Mouse (Mus musculus): Measurements from ENCODE around the gene Clpp. TPM values are rescaled to one million over a fixed set of nuclear protein-coding genes. Genes with fewer than 3 reads are reported as not detected.

The Clpp gene
- polyA plus RNA-seq, 1 experiment, result 154 TPM

DNA sequence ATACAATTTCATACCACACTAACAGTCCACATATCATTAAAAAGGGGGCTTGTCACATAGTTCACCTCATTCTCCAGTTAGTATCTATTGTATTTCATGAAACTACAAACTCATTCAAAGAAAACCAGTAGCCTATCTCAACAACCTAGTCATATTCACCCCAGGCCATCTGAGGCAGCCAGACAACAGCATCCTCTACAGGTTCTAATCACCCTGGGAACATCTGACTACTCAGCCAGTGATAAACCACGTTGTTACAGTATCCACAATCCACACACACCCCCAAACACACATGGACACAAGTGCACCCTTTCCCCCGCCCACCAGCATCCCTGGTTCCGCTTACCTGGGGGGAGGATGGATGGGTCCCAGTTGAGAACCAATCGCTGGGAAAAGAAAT, 37.4 kb downstream of the Clpp start:
- Histone ChIP-seq H3K4me2 (ENCODE audit: low read depth) (no peak overlapping the region), H3K79me2 (ENCODE audit: control insufficient read depth, insufficient read depth) (peaks cover 42% of the 10 kb centered on the region), H3K27me3 (ENCODE audit: control insufficient read depth, insufficient read depth, insufficient read length) (no peaks in the 10 kb centered on the region), H3ac (ENCODE audit: control insufficient read depth, insufficient read length) (no peak overlapping the region), H3K36me3 (ENCODE audit: control insufficient read depth, insufficient read depth) (peaks cover 20% of the 10 kb centered on the region), H3K4me3 (no peak overlapping the region)
- TF ChIP-seq SRF (IDR thresholded peaks at IDR 0.05; ENCODE audit: control insufficient read depth, insufficient read length, low read depth) (no peak), USF1 (IDR thresholded peaks at IDR 0.05; ENCODE audit: low read depth) (no peak), POLR2AphosphoS2 (IDR thresholded peaks at IDR 0.05; ENCODE audit: insufficient read length, low read depth) (no peak), MAX (IDR thresholded peaks at IDR 0.05; ENCODE audit: low read depth) (no peak), E2F4 (IDR thresholded peaks at IDR 0.05; ENCODE audit: insufficient read depth) (no peak), CEBPB (IDR thresholded peaks at IDR 0.05; ENCODE audit: insufficient read depth, poor library complexity, severe bottlenecking) (no peak), MYOG (IDR thresholded peaks at IDR 0.05; ENCODE audit: control insufficient read depth in 1 of 3, insufficient read depth in 1 of 3, insufficient read length in 2 of 3, low read depth in 2 of 3) (no peak), REST (IDR thresholded peaks at IDR 0.05; ENCODE audit: insufficient read depth, insufficient read length) (no peak), MYOD1 (IDR thresholded peaks at IDR 0.05; ENCODE audit: control insufficient read depth in 1 of 3, insufficient read length in 2 of 3, low read depth in 2 of 3) (no peak), POLR2A (IDR thresholded peaks at IDR 0.05; ENCODE audit: insufficient read length, low read depth) (no peak), TCF12 (IDR thresholded peaks at IDR 0.05; ENCODE audit: insufficient read depth, poor library complexity, severe bottlenecking) (no peak), TCF3 (IDR thresholded peaks at IDR 0.05; ENCODE audit: insufficient read length, low read depth) (no peak)

DNA sequence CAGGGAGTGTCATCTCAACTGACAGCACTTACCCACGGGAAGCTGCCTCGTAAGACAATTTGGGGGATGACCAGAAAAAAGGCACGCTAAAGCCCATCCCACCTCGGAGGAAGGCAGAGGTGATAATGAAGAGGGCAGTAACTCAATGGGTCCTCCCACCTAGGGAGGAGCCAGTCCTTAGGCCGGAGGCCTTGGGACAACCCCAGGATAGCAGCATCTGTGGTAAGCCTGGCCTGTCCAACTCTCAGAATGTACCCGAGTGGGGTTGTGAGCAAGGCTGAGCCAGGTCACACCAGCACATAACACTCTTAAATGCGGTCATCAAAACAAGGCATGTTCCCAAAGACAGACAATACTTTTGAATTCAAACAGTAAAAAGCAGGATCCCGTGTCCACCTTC, 39.6 kb downstream of the Clpp start:
- Histone ChIP-seq H3K36me3 (ENCODE audit: control insufficient read depth, insufficient read depth) (peaks cover 20% of the 10 kb centered on the region), H3K4me2 (ENCODE audit: low read depth) (peak overlapping the region; percentile 95), H3ac (ENCODE audit: control insufficient read depth, insufficient read length) (no peak overlapping the region), H3K79me2 (ENCODE audit: control insufficient read depth, insufficient read depth) (peaks cover 42% of the 10 kb centered on the region), H3K4me3 (peak overlapping the region; percentile 68), H3K27me3 (ENCODE audit: control insufficient read depth, insufficient read depth, insufficient read length) (no peaks in the 10 kb centered on the region)
- no peak for TF ChIP-seq TCF12 (IDR thresholded peaks at IDR 0.05; ENCODE audit: insufficient read depth, poor library complexity, severe bottlenecking)
- peak; percentile 14 for TF ChIP-seq POLR2A (IDR thresholded peaks at IDR 0.05; ENCODE audit: insufficient read length, low read depth)

DNA sequence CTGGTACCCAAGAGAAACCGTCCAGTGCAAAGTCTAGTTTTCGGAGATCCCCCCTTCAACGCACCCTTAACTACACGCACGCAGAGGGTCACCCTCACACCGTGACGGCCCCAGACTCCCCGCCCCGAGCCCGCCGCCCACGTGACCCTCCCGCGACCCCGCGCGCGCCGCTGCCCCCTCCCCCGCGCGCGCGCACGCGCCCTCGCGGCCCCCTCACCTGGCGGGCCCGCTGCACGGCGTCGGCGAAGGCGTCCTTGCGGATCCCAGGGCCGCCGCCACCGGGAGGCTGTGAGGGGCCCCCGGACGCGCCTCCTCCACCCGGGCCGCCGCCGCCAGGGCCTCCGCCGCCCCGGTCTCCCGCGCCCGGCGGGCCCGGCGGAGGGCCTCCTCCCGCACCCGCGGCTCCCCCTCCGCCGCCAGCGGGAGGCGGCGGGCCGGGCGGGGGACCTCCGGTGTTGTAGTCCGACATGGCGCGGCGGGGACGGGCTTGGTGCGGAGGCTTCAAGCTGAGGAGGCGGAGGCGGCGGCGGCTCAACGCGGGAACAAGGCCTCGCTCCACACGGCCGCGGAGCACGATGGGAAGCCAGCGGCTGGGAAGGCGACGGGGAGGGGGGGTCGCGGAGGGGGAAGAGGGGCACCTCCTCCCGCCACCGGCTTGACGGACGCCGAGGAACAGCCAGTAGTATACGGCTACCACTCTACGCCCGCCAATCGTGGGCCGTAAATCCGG, 41.0 kb downstream of the Clpp start, which contains the start of gene Khsrp:
Gene Khsrp, minus strand, starts transcription at position 592 of the 730 bp plus-strand sequence.
- Histone ChIP-seq H3K4me3 (peak within 1 kb of the TSS; percentile 68), H3K79me2 (ENCODE audit: control insufficient read depth, insufficient read depth) (peaks cover 42% of the 10 kb centered on the region), H3K36me3 (ENCODE audit: control insufficient read depth, insufficient read depth) (peaks cover 9% of the 10 kb centered on the region), H3K4me2 (ENCODE audit: low read depth) (peak within 1 kb of the TSS; percentile 95), H3ac (ENCODE audit: control insufficient read depth, insufficient read length) (peak within 1 kb of the TSS; percentile 63), H3K27me3 (ENCODE audit: control insufficient read depth, insufficient read depth, insufficient read length) (no peaks in the 10 kb centered on the region)
- TF ChIP-seq TCF12 (IDR thresholded peaks at IDR 0.05; ENCODE audit: insufficient read depth, poor library complexity, severe bottlenecking) (no peak), USF1 (IDR thresholded peaks at IDR 0.05; ENCODE audit: low read depth) (peak; percentile 7), CEBPB (IDR thresholded peaks at IDR 0.05; ENCODE audit: insufficient read depth, poor library complexity, severe bottlenecking) (no peak), TCF3 (IDR thresholded peaks at IDR 0.05; ENCODE audit: insufficient read length, low read depth) (no peak), POLR2A (IDR thresholded peaks at IDR 0.05; ENCODE audit: insufficient read length, low read depth) (peak; percentile 93), MYOG (IDR thresholded peaks at IDR 0.05; ENCODE audit: control insufficient read depth in 1 of 3, insufficient read depth in 1 of 3, insufficient read length in 2 of 3, low read depth in 2 of 3) (peak in 1 of 3 experiments; percentile 5), REST (IDR thresholded peaks at IDR 0.05; ENCODE audit: insufficient read depth, insufficient read length) (peak; percentile 3), MYOD1 (IDR thresholded peaks at IDR 0.05; ENCODE audit: control insufficient read depth in 1 of 3, insufficient read length in 2 of 3, low read depth in 2 of 3) (peak in 1 of 3 experiments; percentile 10), SRF (IDR thresholded peaks at IDR 0.05; ENCODE audit: control insufficient read depth, insufficient read length, low read depth) (peak; percentile 15), MAX (IDR thresholded peaks at IDR 0.05; ENCODE audit: low read depth) (no peak), E2F4 (IDR thresholded peaks at IDR 0.05; ENCODE audit: insufficient read depth) (no peak), POLR2AphosphoS2 (IDR thresholded peaks at IDR 0.05; ENCODE audit: insufficient read length, low read depth) (peak; percentile 81)

DNA sequence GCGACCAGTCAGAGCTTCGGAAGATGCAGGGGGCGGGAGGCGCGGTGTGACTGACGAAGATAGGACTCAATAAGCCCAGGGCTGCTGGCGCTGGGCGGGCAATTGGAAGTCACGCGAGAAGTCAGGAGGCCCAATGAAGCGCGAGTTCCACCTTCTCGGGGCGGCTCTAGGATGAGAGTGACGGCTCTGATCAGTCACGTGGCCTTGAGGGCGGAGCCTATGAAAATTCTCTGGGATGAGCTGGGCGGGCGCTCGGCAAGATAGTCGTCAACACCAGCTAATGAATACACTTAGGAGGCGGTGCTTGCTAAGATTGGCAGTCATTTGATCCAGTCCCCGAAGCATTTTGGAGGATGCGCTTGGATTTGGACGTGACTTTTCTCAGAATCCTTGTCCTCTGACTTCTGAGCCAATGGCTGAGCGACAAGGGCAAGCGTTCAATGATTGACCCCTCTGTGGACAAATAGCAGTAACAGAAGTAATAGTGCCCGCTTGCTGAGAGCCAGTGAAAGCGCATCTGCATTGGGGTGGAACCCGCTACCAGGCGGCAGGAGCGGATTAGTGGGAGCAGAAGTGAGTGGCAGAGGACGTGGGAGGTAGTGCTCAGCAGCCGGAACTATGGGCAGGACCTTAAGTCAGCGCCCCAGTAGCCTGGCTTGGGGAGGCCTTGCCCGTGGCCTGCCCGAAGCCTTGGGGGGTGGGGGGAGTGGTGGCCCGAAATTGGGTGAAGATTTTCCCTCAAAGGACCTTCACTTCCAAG, 41.7 kb downstream of the Clpp start:
- Histone ChIP-seq H3K36me3 (ENCODE audit: control insufficient read depth, insufficient read depth) (peaks cover 9% of the 10 kb centered on the region), H3K27me3 (ENCODE audit: control insufficient read depth, insufficient read depth, insufficient read length) (no peaks in the 10 kb centered on the region), H3K4me2 (ENCODE audit: low read depth) (peak overlapping the region; percentile 89), H3ac (ENCODE audit: control insufficient read depth, insufficient read length) (peak overlapping the region; percentile 63), H3K79me2 (ENCODE audit: control insufficient read depth, insufficient read depth) (peaks cover 40% of the 10 kb centered on the region), H3K4me3 (peak overlapping the region; percentile 22)
- no peak for TF ChIP-seq CEBPB (IDR thresholded peaks at IDR 0.05; ENCODE audit: insufficient read depth, poor library complexity, severe bottlenecking)
- TF ChIP-seq MAX (IDR thresholded peaks at IDR 0.05; ENCODE audit: low read depth), result no peak
- TF ChIP-seq TCF12 (IDR thresholded peaks at IDR 0.05; ENCODE audit: insufficient read depth, poor library complexity, severe bottlenecking), result no peak
- TF ChIP-seq POLR2A (IDR thresholded peaks at IDR 0.05; ENCODE audit: insufficient read length, low read depth), result peak; percentile 91
- TF ChIP-seq REST (IDR thresholded peaks at IDR 0.05; ENCODE audit: insufficient read depth, insufficient read length), result no peak
- TF ChIP-seq MYOD1 (IDR thresholded peaks at IDR 0.05; ENCODE audit: control insufficient read depth in 1 of 3, insufficient read length in 2 of 3, low read depth in 2 of 3), result peak in 1 of 3 experiments; percentile 13
- TF ChIP-seq TCF3 (IDR thresholded peaks at IDR 0.05; ENCODE audit: insufficient read length, low read depth), result no peak
- peak; percentile 3 for TF ChIP-seq SRF (IDR thresholded peaks at IDR 0.05; ENCODE audit: control insufficient read depth, insufficient read length, low read depth)
- TF ChIP-seq USF1 (IDR thresholded peaks at IDR 0.05; ENCODE audit: low read depth), result peak; percentile 98
- peak; percentile 95 for TF ChIP-seq POLR2AphosphoS2 (IDR thresholded peaks at IDR 0.05; ENCODE audit: insufficient read length, low read depth)
